Mouse (Mus musculus): ENCODE results near the gene A530032D15Rik. TPM values are rescaled to one million over a fixed set of nuclear protein-coding genes. Genes with fewer than 3 reads are reported as not detected.

The A530032D15Rik gene
- 0.38 and 0.46 TPM in 2 replicates for polyA plus RNA-seq (2015; fragmentation: Nextera tagmentation; extraction: Ambion mirVana)

GRCm38 (mm10) chr1:85109753-85110152 is at the start of gene A530032D15Rik:
TSS of gene A530032D15Rik (minus strand) at chr1:85109853.

GRCm38 (mm10) chr1:85099864-85100263 is 9.8 kb downstream of the A530032D15Rik start, which contains the start of gene Gm10553:
TSS of gene Gm10553 (plus strand) at chr1:85100164.

Other genes with a start within 250 kb of the A530032D15Rik start
- 0.37 and 0.53 TPM in 2 replicates for gene Slc16a14, start 174.7 kb downstream of the A530032D15Rik start, polyA plus RNA-seq (2015; fragmentation: Nextera tagmentation; extraction: Ambion mirVana)
- gene Gm10553, start 9.7 kb downstream of the A530032D15Rik start, polyA plus RNA-seq (2015; fragmentation: Nextera tagmentation; extraction: Ambion mirVana), result not detected in 2 replicates
- gene C130026I21Rik, start 160.7 kb upstream of the A530032D15Rik start, polyA plus RNA-seq (2015; fragmentation: Nextera tagmentation; extraction: Ambion mirVana), result 0.94 and 1.1 TPM in 2 replicates

Data from spleen, postnatal 0 days (tissue).